Comparison of ENCODE assay signal across 8 mouse cellular contexts in genomic region chr1:173801791-173802190, GRCm38 (mm10). TPM values are rescaled to one million over a fixed set of nuclear protein-coding genes. Genes with fewer than 3 reads are reported as not detected.
DNase-seq lines count a peak whose midpoint lies in the region; ATAC-seq and TF ChIP-seq lines count a peak whose summit lies in the region.
"Not testable (repeated sequence)": the region's sequence is repeated elsewhere in the genome, so short reads cannot be mapped to it uniquely, and the experiment has no call there.
"Had no signal": no experiment of that assay in that cellular context is flagged by ENCODE, and none has a peak within 500 bp of the region (broad histone marks: within the 10 kb centered on the region; RNA-seq: fewer than 3 reads in every experiment).

No protein-coding gene starts in this region.

- not testable (repeated sequence) for TF ChIP-seq CTCF in CH12.LX (conservative IDR thresholded peaks at IDR 0.05 in 1 of 2, IDR thresholded peaks at IDR 0.05 in 1 of 2; ENCODE audit: low read depth in 2 of 2, low read length in 2 of 2); liver, adult 2 months (IDR thresholded peaks at IDR 0.05; ENCODE audit: low read depth, low read length)

- H3K9ac ChIP-seq in CH12.LX (ENCODE audit: insufficient read depth, low read depth); liver, adult 2 months (ENCODE audit: low read depth, low read length): not testable (repeated sequence)

- not testable (repeated sequence) for H3K4me1 ChIP-seq in CH12.LX (ENCODE audit: control insufficient read depth in 1 of 2, insufficient read depth in 2 of 2); liver, adult 2 months (ENCODE audit: control insufficient read depth, insufficient read depth, low read length)

- not testable (repeated sequence) for TF ChIP-seq POLR2A in CH12.LX (IDR thresholded peaks at IDR 0.05; ENCODE audit: low read depth, low read length); liver, adult 2 months (IDR thresholded peaks at IDR 0.05; ENCODE audit: extremely low read depth, insufficient read depth, low read length)

- dilution Hi-C loops in CH12.LX (cut with MboI; ENCODE audit: extremely low pct_ligation_motif_present, extremely low pct_unique_long_range_greater_than_20kb, low sequenced_read_pairs), result not testable (repeated sequence)

- H3K79me2 ChIP-seq in CH12.LX (replicated peaks; ENCODE audit: control insufficient read depth, extremely low read depth, insufficient read depth, poor library complexity, severe bottlenecking); liver, adult 2 months (ENCODE audit: control insufficient read depth, insufficient read depth, low read length): not testable (repeated sequence)

- not testable (repeated sequence) for TF ChIP-seq EP300 in CH12.LX (IDR thresholded peaks at IDR 0.05; ENCODE audit: low read length)

- in situ Hi-C loops in CH12.LX (cut with MboI; ENCODE audit: low pct_ligation_motif_present, low pct_unique_long_range_greater_than_20kb, low sequenced_read_pairs), result not testable (repeated sequence)

- peak; percentile 88 for ATAC-seq in common myeloid progenitor, adult 5-6 weeks (replicated peaks; ENCODE audit: low read depth, poor library complexity, severe bottlenecking)
- peak; percentile 88 for ATAC-seq in granulocyte monocyte progenitor cell, adult 5-6 weeks (replicated peaks; ENCODE audit: poor library complexity, severe bottlenecking)
- ATAC-seq in hematopoietic stem cell, adult 5-6 weeks (replicated peaks in 1 of 2; ENCODE audit: insufficient read depth in 1 of 2, low FRiP score in 2 of 2, low TSS enrichment in 1 of 2, low read depth in 1 of 2, poor library complexity in 2 of 2, severe bottlenecking in 2 of 2), result peak; percentile 73 to 74; a peak in 2 of 4 replicates
- peak; percentile 81 for ATAC-seq in megakaryocyte, adult 5-6 weeks (ENCODE audit: poor library complexity, severe bottlenecking)
- ATAC-seq in monocyte, adult 5-6 weeks (replicated peaks; ENCODE audit: insufficient number of reproducible peaks, low FRiP score, low TSS enrichment, poor library complexity, severe bottlenecking), result 0 out of 2 replicates have a peak, but pooled peaks have one; percentile 40

- peak overlapping the region; percentile 24; the same call in 1 of the 2 replicates for H3K4me2 ChIP-seq in CH12.LX (ENCODE audit: insufficient read depth, low read depth, poor library complexity, severe bottlenecking)

- H3K4me3 ChIP-seq in CH12.LX (replicated peaks in 1 of 3; ENCODE audit: low read depth in 2 of 3, low read length in 2 of 3, poor library complexity in 1 of 3); liver, adult 2 months (ENCODE audit: insufficient read depth, low read depth, low read length): not testable (repeated sequence)

- not testable (repeated sequence) for H3K27me3 ChIP-seq in CH12.LX (replicated peaks); liver, adult 2 months (ENCODE audit: control insufficient read depth, insufficient read depth, low read length)

- TF ChIP-seq RAD21 in CH12.LX (IDR thresholded peaks at IDR 0.05; ENCODE audit: low read depth, low read length), result not testable (repeated sequence)

- DNase-seq in CH12.LX (ENCODE audit: extremely low read depth); liver, adult 2 months (ENCODE audit: extremely low read depth, low read depth, low spot score): not testable (repeated sequence)

- H3K36me3 ChIP-seq in CH12.LX (replicated peaks in 1 of 2; ENCODE audit: control insufficient read depth in 1 of 2, insufficient read depth in 1 of 2, low read length in 1 of 2); liver, adult 2 months (ENCODE audit: control insufficient read depth, insufficient read depth, low read length): not testable (repeated sequence)

- 71% methylated on average over 2 of the region's 2 CpGs for WGBS in liver, adult 2 months

- not testable (repeated sequence) for H3K27ac ChIP-seq in CH12.LX (ENCODE audit: insufficient read depth, low read depth)
- peak overlapping the region; percentile 44; the same call in 1 of the 2 replicates for H3K27ac ChIP-seq in liver, adult 2 months (replicated peaks; ENCODE audit: insufficient read depth, low read depth, low read length)

- H3K9me3 ChIP-seq in CH12.LX (replicated peaks; ENCODE audit: low read length), result not testable (repeated sequence)

RNA-seq across cellular contexts. Expression of gene Ifi204, which starts 35.0 kb away (rescaled TPM):
- total RNA-seq in CH12.LX (2012; rRNA removed) (1.4 and 1.5 TPM in 2 replicates), CH12.LX (2014; rRNA removed) (0.94 and 1.6 TPM in 2 replicates)
- polyA plus RNA-seq in CH12.LX (2012; ENCODE audit: insufficient read length, low read depth), result 0.83 and 1.4 TPM in 2 replicates
- total RNA-seq in common myeloid progenitor, adult 5-6 weeks (2017), result 2.2 and 3.2 TPM in 2 replicates
- total RNA-seq in granulocyte monocyte progenitor cell, adult 5-6 weeks (2014; fragmentation: Nextera tagmentation), result 2.1 and 5.1 TPM in 2 replicates
- total RNA-seq in granulocyte monocyte progenitor cell, adult 5-6 weeks (2017), result 7.9 and 10.9 TPM in 2 replicates
- total RNA-seq in hematopoietic stem cell, adult 5-6 weeks (2017), result 1.5 and 13.1 TPM in 2 replicates
- total RNA-seq in liver, adult 2 months (2014; rRNA removed), result 10.2 and 17.7 TPM in 2 replicates
- 0.41 and 0.99 TPM in 2 replicates for polyA plus RNA-seq in liver, adult 2 months (2012; rRNA removed)
- total RNA-seq in megakaryocyte, adult 5-6 weeks (2015), result 135 and 165 TPM in 2 replicates
- total RNA-seq in megakaryocyte, adult 5-6 weeks (2017), result 256 and 281 TPM in 2 replicates
- total RNA-seq in monocyte, adult 5-6 weeks (2017), result 160 to 239 TPM (median 218 TPM) in 3 replicates
- total RNA-seq: MEL had no signal
